Mouse (Mus musculus) ES-E14 (cell line): Measurements from ENCODE around the gene Pmpcb.

ENCODE experiments used
- CHD2 ChIP-seq: IDR thresholded peaks from 2 replicates; pipeline ENCODE4 v1.6.1; 2014; ENCODE audit warnings: mild to moderate bottlenecking, low read depth, low read length, inconsistent platforms
- HCFC1 ChIP-seq: IDR thresholded peaks from 2 replicates; pipeline ENCODE4 v1.6.1; 2012; ENCODE audit warnings: low read length, inconsistent platforms, borderline replicate concordance; ENCODE audit not compliant: insufficient read depth
- MAFK ChIP-seq: IDR thresholded peaks from 2 replicates; pipeline ENCODE4 v1.6.1; 2014; ENCODE audit warnings: mild to moderate bottlenecking, low read depth, low read length, inconsistent platforms; ENCODE audit not compliant: insufficient read depth
- ZC3H11A ChIP-seq: IDR thresholded peaks from 2 replicates; pipeline ENCODE4 v1.6.1; 2012; ENCODE audit warnings: low read depth, mild to moderate bottlenecking, inconsistent platforms, low read length, borderline replicate concordance
- ZNF384 ChIP-seq: IDR thresholded peaks from 2 replicates; pipeline ENCODE4 v1.6.1; 2012; ENCODE audit warnings: low read depth, low read length, inconsistent platforms

DNA sequence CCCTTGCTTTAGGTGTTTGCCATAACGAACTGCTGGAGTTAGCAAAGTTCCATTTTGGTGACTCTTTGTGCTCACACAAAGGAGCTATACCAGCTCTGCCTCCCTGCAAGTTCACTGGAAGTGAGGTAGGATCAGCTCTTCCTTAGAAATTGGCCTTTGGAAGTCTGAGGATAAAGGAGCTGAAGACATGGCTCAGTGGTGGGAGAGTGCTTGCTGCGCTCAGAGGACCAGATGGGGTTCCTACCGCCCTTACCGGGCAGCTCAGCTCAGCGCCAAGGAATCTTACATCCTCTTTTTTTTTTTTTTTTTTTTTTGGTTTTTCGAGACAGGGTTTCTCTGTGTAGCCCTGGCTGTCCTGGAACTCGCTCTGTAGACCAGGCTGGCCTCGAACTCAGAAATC is 9.0 kb downstream of the Pmpcb start:
- no peak for TF ChIP-seq ZC3H11A
- TF ChIP-seq CHD2: no peak
- no peak for TF ChIP-seq MAFK
- TF ChIP-seq HCFC1: no peak
- TF ChIP-seq ZNF384: no peak
